In the genomic region with DNA sequence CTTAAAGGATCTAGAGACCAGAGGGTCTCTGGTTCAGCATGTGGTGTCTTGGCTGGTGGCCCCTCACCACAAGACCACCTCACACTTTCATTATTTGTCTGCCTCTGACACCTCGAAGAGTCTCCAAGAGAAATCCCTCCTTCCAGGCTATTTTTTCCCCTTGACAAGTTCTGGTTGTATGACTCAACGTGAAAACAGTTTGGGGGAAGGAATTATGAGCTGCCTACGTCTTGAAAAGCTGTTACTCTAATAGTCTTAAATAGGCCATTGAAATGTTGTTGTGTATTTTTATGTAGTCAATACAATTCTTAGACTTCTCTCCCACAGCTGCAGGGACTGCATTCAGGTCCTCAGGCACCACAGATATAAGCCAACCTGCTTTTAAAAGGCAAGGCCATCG, we compare ENCODE assay signal across 18 mouse cellular contexts.
DNase-seq lines count a peak whose midpoint lies in the region; ATAC-seq and TF ChIP-seq lines count a peak whose summit lies in the region.
"Had no signal": no experiment of that assay in that cellular context is flagged by ENCODE, and none has a peak within 500 bp of the region (broad histone marks: within the 10 kb centered on the region; RNA-seq: fewer than 3 reads in every experiment).

No protein-coding gene starts in this region.

- peaks cover 19% of the 10 kb centered on the region; the same call in 1 of the 2 replicates for H3K4me1 ChIP-seq in lung, embryonic 14.5 days (ENCODE audit: insufficient read depth)
- no peaks in the 10 kb centered on the region for H3K4me1 ChIP-seq in lung, postnatal 0 days (ENCODE audit: insufficient read depth, low read depth, low read length)
- H3K4me1 ChIP-seq in embryonic fibroblast, embryonic 13.5 days (ENCODE audit: control insufficient read depth, insufficient read depth, low read length) = peaks cover 14% of the 10 kb centered on the region
- peaks cover 18% of the 10 kb centered on the region for H3K4me1 ChIP-seq in limb, embryonic 10.5 days
- peaks cover 3% of the 10 kb centered on the region; the same call in 1 of the 2 replicates for H3K4me1 ChIP-seq in intestine, embryonic 16.5 days (ENCODE audit: control insufficient read depth, insufficient read depth, low read length)

- H3K27ac ChIP-seq in lung, embryonic 14.5 days (ENCODE audit: low read depth) = no peak overlapping the region; the same call in 1 of the 2 replicates
- H3K27ac ChIP-seq in lung, postnatal 0 days (ENCODE audit: low read length) = no peak overlapping the region
- H3K27ac ChIP-seq in embryonic fibroblast, embryonic 13.5 days (ENCODE audit: insufficient read depth, low read length) = peak overlapping the region; percentile 87
- peak overlapping the region; percentile 66; the same call in 1 of the 2 replicates for H3K27ac ChIP-seq in limb, embryonic 10.5 days
- H3K27ac ChIP-seq in intestine, embryonic 16.5 days (ENCODE audit: low read length) = no peak overlapping the region
- H3K27ac ChIP-seq: heart, embryonic 15.5 days; macrophage; stomach, postnatal 0 days had no signal

- H3K4me2 ChIP-seq in lung, embryonic 14.5 days = no peak overlapping the region
- H3K4me2 ChIP-seq in lung, postnatal 0 days (replicated peaks; ENCODE audit: low read depth, low read length) = no peak overlapping the region
- H3K4me2 ChIP-seq in intestine, embryonic 16.5 days (ENCODE audit: low read depth, low read length) = no peak overlapping the region
- H3K4me2 ChIP-seq: heart, embryonic 15.5 days had no signal

- TF ChIP-seq CTCF in lung, embryonic 14.5 days (IDR thresholded peaks at IDR 0.05; ENCODE audit: low read depth) = no peak
- no peak for TF ChIP-seq CTCF in lung, postnatal 0 days (IDR thresholded peaks at IDR 0.05)
- TF ChIP-seq CTCF in embryonic fibroblast, embryonic 13.5 days (IDR thresholded peaks at IDR 0.05; ENCODE audit: borderline replicate concordance, insufficient read depth, low read length) = no peak

- TF ChIP-seq POLR2A in embryonic fibroblast, embryonic 13.5 days (IDR thresholded peaks at IDR 0.05; ENCODE audit: low read depth, low read length) = no peak

- WGBS in lung, embryonic 14.5 days = 45% methylated on average over 4 of the region's 4 CpGs
- 61% methylated on average over 4 of the region's 4 CpGs for WGBS in lung, postnatal 0 days
- WGBS in limb, embryonic 10.5 days = 78% methylated on average over 4 of the region's 4 CpGs
- 72% methylated on average over 4 of the region's 4 CpGs for WGBS in intestine, embryonic 16.5 days

- DNase-seq in lung, embryonic 14.5 days = peak; percentile 20
- no peak for DNase-seq in lung, postnatal 0 days (ENCODE audit: low spot score)
- DNase-seq in NIH3T3 (ENCODE audit: low read depth) = peak; percentile 68
- peak; percentile 19 for DNase-seq in limb, embryonic 10.5 days (ENCODE audit: low spot score)
- no peak for DNase-seq in urinary bladder, postnatal 25 days (ENCODE audit: low spot score)
- DNase-seq: adrenal gland, postnatal 14 days; cerebellum, adult 18-20 months; cerebellum, postnatal 36 days; heart, adult 18-20 months; liver; lung, adult 18-20 months; right cerebral cortex, postnatal 25 days had no signal

- no peak for ATAC-seq in lung, embryonic 14.5 days (ENCODE audit: insufficient read depth)
- no peak for ATAC-seq in lung, postnatal 0 days
- no peak for ATAC-seq in intestine, embryonic 16.5 days

- no peak overlapping the region for H3K9ac ChIP-seq in lung, embryonic 14.5 days
- H3K9ac ChIP-seq in lung, postnatal 0 days (replicated peaks; ENCODE audit: low read depth) = no peak overlapping the region
- H3K9ac ChIP-seq in intestine, embryonic 16.5 days (ENCODE audit: low read depth, low read length) = no peak overlapping the region
- H3K9ac ChIP-seq: heart, embryonic 15.5 days had no signal

- no peaks in the 10 kb centered on the region for H3K36me3 ChIP-seq in lung, embryonic 14.5 days (ENCODE audit: insufficient read depth)
- no peaks in the 10 kb centered on the region for H3K36me3 ChIP-seq in lung, postnatal 0 days (ENCODE audit: insufficient read depth, low read length)
- H3K36me3 ChIP-seq in limb, embryonic 10.5 days = no peaks in the 10 kb centered on the region
- no peaks in the 10 kb centered on the region for H3K36me3 ChIP-seq in intestine, embryonic 16.5 days (ENCODE audit: control insufficient read depth, insufficient read depth, low read length)
- H3K36me3 ChIP-seq: heart, embryonic 15.5 days; neural tube, embryonic 13.5 days had no signal

- no peak for TF ChIP-seq EP300 in lung, postnatal 0 days (IDR thresholded peaks at IDR 0.05)

- no peaks in the 10 kb centered on the region for H3K27me3 ChIP-seq in lung, embryonic 14.5 days (ENCODE audit: insufficient read depth, low read length)
- H3K27me3 ChIP-seq in lung, postnatal 0 days (replicated peaks; ENCODE audit: insufficient read depth, low read length) = no peaks in the 10 kb centered on the region
- no peaks in the 10 kb centered on the region for H3K27me3 ChIP-seq in limb, embryonic 10.5 days (ENCODE audit: low read depth, poor library complexity, severe bottlenecking)
- H3K27me3 ChIP-seq in intestine, embryonic 16.5 days (replicated peaks; ENCODE audit: control insufficient read depth, insufficient read depth, low read length) = no peaks in the 10 kb centered on the region
- H3K27me3 ChIP-seq: heart, embryonic 15.5 days; neural tube, embryonic 13.5 days had no signal

- H3K4me3 ChIP-seq in lung, embryonic 14.5 days (ENCODE audit: low read depth, low read length) = no peak overlapping the region
- H3K4me3 ChIP-seq in lung, postnatal 0 days (ENCODE audit: low read depth, low read length) = no peak overlapping the region
- H3K4me3 ChIP-seq in embryonic fibroblast, embryonic 13.5 days (ENCODE audit: insufficient read depth, low read length) = no peak overlapping the region
- no peak overlapping the region for H3K4me3 ChIP-seq in limb, embryonic 10.5 days
- H3K4me3 ChIP-seq in intestine, embryonic 16.5 days (ENCODE audit: low read length) = no peak overlapping the region
- H3K4me3 ChIP-seq: heart, embryonic 15.5 days; neural tube, embryonic 13.5 days had no signal

- H3K9me3 ChIP-seq in lung, embryonic 14.5 days (ENCODE audit: low read depth, low read length) = no peaks in the 10 kb centered on the region; the same call in 1 of the 2 replicates
- H3K9me3 ChIP-seq in lung, postnatal 0 days (ENCODE audit: low read length) = no peaks in the 10 kb centered on the region
- H3K9me3 ChIP-seq in limb, embryonic 10.5 days (replicated peaks) = no peaks in the 10 kb centered on the region
- no peaks in the 10 kb centered on the region for H3K9me3 ChIP-seq in intestine, embryonic 16.5 days (ENCODE audit: control insufficient read depth, low read length)
- H3K9me3 ChIP-seq: heart, embryonic 15.5 days; neural tube, embryonic 13.5 days had no signal

Comparison
In these comparisons a context has a peak if more than half of its experiments do, and no peak if none do; other contexts are left out.
1. DNase-seq: peak in lung, embryonic 14.5 days (single experiment), NIH3T3 (single experiment) and limb, embryonic 10.5 days (single experiment); none in lung, postnatal 0 days (single experiment) and urinary bladder, postnatal 25 days (single experiment).
2. H3K27ac ChIP-seq: peak in embryonic fibroblast, embryonic 13.5 days (single experiment) and limb, embryonic 10.5 days (single experiment); none in lung, embryonic 14.5 days (single experiment), lung, postnatal 0 days (single experiment) and intestine, embryonic 16.5 days (single experiment).